Mouse (Mus musculus): ENCODE results near the gene St3gal2.
"Not testable (repeated sequence)": the region's sequence is repeated elsewhere in the genome, so short reads cannot be mapped to it uniquely, and the experiment has no call there.

The St3gal2 gene

GRCm38 (mm10) chr8:110941453-110941948 lies 21.8 kb downstream of the St3gal2 start:
- in situ Hi-C loops (cut with MboI, MseI): loop anchor here in 1 of 2 experiments (10.0 kb wide), 1 partner anchor 903 kb away; no protein-coding TSS in a partner anchor

- in situ Hi-C loops (cut with MboI, MseI): loop anchor here in 1 of 2 experiments (10.0 kb wide), 1 partner anchor 900 kb away; no protein-coding TSS in a partner anchor
Measured at GRCm38 (mm10) chr8:110944276-110944876, 24.7 kb downstream of the St3gal2 start.

- in situ Hi-C loops (cut with MboI, MseI): loop anchor here in 1 of 2 experiments (10.0 kb wide), 1 partner anchor 899 kb away; no protein-coding TSS in a partner anchor
Measured at GRCm38 (mm10) chr8:110945716-110946115, 26.0 kb downstream of the St3gal2 start.

GRCm38 (mm10) chr8:110950065-110950484 lies 30.4 kb downstream of the St3gal2 start:
- in situ Hi-C loops (cut with MboI, MseI): no loop called here

DNA sequence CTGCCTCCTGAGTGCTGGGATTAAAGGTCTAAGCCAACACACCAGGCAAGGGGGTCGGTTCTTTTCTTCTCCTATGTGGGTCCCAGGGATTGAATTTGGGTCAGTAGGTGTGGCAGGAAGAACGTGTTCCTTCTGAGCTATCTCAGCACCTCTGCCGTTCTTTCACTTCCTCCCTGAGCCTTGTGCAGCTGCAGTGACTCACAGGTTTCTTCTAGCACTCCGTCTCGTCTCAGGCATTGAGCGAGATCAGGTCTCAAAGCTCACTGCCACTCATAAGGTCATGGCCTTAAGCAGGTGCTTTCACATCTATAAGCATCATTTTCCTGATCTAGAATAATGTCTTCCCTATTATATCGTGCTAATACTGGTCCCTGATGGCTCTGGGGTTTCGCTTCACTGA lies 35.1 kb downstream of the St3gal2 start:
- in situ Hi-C loops (cut with MboI, MseI): loop anchor here in 1 of 2 experiments (5.0 kb wide), 1 partner anchor 32 kb away; no protein-coding TSS in a partner anchor

- in situ Hi-C loops (cut with MboI, MseI): loop anchor here in 1 of 2 experiments (5.0 kb wide), 1 partner anchor 35 kb away; no protein-coding TSS in a partner anchor
Measured at GRCm38 (mm10) chr8:110956619-110957450, 37.1 kb downstream of the St3gal2 start.

DNA sequence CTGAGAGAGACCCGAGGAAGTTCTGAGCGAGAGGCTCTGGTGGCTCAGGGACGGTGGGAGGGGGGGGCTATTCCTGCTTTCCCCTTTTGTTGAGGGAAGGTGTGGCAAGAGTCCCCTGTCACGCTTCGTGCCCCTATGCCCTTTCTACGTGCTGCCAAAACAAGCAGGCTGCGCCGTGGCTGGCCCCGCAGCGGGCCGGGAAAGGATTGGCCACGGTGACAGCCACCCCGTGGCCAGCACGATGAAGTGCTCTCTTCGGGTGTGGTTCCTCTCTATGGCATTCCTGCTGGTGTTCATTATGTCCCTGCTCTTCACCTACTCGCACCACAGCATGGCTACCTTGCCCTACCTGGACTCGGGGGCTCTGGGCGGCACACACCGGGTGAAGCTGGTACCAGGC lies 37.7 kb downstream of the St3gal2 start:
- in situ Hi-C loops (cut with MboI, MseI): loop anchor here in 1 of 2 experiments (5.0 kb wide), 1 partner anchor 35 kb away; no protein-coding TSS in a partner anchor

DNA sequence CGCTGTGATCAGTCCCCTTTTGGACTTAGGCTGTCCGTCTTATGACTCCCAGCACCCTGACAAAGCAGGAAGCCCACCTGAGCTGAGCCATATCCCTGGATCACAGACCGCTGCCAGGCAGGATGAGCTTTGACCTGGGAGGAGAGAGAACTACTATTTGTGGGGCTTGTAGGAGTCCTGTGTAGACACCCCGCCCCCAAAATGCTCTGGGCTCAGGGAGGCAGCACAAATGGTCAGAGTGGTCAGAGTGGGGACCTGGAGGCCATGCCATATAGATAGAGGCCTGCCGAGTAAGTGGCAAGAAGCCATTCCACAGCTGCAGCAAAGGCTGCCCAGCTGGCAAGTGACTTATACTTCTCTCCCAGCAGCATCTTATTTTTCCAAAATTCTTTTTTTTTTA lies 38.4 kb downstream of the St3gal2 start:
- in situ Hi-C loops (cut with MboI, MseI): loop anchor here in 1 of 2 experiments (5.0 kb wide), 1 partner anchor 36 kb away; no protein-coding TSS in a partner anchor

GRCm38 (mm10) chr8:110958553-110958952 lies 38.8 kb downstream of the St3gal2 start:
- in situ Hi-C loops (cut with MboI, MseI): loop anchor here in 1 of 2 experiments (5.0 kb wide), 1 partner anchor 36 kb away; no protein-coding TSS in a partner anchor

DNA sequence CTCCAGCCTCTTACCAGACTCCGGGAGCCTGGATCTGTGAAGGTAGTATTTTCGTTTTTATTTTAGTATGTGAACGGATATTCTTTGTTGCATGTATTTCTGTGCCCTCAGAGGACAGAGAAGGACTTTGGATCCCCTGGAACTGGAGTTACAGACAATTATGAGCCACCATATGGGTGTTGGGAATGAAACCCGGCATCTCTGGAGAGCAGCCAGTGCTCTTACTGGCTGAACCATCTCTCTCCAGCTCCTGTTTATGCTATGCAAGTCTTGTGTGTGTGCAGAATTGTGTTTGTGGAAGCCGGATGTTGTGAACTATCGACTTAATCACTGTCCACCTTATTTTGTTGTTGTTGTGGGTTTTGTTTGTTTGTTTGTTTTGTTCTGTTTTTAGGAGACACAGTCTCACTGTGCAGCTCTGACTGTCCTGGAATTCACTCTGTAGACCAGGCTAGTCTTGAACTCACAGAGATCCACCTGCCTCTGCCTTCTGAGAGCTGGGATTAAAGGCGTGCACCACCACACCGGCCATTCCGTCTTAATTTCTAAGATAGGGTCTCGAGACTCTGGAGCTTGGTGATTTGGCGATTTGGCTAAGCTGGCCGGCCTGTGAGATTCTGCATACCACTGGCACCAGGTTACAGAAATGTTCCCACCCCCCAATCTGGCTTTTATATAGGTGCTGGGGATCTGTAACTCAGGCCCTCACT lies 39.5 kb downstream of the St3gal2 start:
- in situ Hi-C loops (cut with MboI, MseI): loop anchor here in 1 of 2 experiments (5.0 kb wide), 1 partner anchor 37 kb away; no protein-coding TSS in a partner anchor

DNA sequence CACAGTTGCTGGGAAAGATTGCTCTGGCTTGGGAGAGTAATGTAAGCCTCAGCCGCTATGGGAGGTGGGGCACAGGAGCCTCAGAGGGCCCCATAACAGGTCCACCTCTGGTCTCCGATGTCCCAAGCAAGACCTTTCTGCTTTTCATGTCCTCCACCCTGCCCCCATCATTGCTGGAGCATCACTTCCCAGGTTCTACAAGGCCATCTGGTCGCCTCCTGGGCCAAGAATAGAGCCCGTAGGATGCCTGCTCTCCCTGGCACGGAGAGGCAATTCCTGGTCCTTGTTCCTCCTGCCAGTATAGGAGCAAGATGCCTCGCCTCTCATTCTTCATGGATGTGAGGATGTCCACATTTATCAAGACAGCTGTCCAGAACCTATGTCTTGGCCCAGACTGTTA lies 40.2 kb downstream of the St3gal2 start:
- in situ Hi-C loops (cut with MboI, MseI): loop anchor here in 1 of 2 experiments (5.0 kb wide), 1 partner anchor 38 kb away; no protein-coding TSS in a partner anchor

DNA sequence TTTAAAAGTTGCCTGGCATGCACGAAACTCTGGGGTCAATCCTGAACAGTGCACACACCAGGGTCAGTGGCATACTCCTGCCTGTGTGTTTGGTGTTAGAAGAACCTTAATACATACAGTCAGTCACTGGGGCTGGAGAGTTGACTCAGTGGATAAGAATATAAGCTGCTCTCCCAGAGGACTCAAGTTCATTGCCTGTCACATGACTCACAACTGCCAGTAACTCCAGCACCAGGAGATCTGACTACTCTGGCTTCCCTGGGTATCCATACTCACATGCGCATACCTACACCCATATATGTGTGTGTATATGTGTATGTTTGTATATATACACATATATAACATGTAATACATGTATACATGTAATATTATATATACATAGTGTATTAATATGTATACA lies 43.3 kb downstream of the St3gal2 start:
- in situ Hi-C loops (cut with MboI, MseI): no loop called here

GRCm38 (mm10) chr8:110964666-110965065 lies 44.9 kb downstream of the St3gal2 start:
- in situ Hi-C loops (cut with MboI, MseI): no loop called here

- in situ Hi-C loops (cut with MboI, MseI): no loop called here
Measured at GRCm38 (mm10) chr8:110965594-110965993, 45.9 kb downstream of the St3gal2 start.

- in situ Hi-C loops (cut with MboI, MseI): no loop called here
Measured at GRCm38 (mm10) chr8:110966586-110966985, 46.9 kb downstream of the St3gal2 start.

DNA sequence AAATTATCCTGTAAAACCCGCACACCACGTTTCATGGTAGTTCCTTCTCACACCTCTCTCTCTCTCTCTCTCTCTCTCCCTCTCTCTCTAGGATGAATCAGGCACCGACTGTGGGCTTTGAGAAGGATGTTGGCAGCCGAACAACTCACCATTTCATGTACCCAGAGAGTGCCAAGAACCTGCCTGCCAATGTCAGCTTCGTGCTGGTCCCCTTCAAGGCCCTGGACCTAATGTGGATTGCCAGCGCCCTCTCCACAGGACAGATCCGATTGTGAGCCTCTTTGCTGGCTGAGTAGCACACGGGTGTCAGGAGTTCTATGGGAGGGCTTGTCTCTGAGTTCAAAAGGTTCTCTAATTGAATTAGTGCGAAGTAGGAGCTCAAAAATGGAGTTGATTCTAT lies 47.6 kb downstream of the St3gal2 start:
- in situ Hi-C loops (cut with MboI, MseI): no loop called here

DNA sequence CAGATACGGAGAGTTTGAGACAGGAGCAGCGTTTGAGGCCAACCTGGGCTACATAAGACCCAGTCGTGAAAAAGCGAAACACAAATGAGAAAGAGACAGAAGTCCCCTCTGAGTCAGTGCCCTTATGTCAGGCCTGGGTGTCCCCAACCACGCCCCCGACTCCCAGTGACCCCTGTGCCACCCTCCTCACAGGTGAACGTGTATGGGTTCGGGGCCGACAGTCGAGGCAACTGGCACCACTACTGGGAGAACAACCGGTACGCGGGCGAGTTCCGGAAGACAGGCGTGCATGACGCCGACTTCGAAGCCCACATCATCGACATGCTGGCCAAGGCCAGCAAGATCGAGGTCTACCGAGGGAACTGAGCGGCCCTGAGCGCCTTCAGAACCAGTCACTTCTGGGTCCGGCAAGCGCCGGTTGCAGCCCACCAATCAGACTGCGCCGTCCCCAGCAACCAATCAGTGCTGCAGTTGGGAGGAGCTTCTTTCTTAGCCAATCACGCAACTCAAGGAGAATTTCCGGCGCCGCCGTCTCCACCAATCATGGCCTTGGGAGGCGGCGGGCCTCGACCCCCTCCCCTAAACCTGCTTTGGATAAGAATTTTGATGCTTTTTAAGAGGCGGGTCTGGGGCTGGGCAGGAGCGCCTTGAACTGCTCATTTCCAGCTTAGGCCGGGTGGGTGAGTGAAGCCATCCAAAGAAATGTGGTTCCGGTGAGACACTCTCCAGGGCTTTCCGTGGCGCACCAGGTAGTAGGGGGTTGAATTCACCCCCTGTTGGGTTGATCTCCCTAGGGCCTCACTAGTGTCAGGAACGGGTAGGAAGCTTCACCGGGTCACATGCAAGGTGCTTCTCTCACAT lies 50.4 kb downstream of the St3gal2 start:
- in situ Hi-C loops (cut with MboI, MseI): no loop called here

- in situ Hi-C loops (cut with MboI, MseI): not testable (repeated sequence)
Measured at GRCm38 (mm10) chr8:110976532-110976931, 56.8 kb downstream of the St3gal2 start.

GRCm38 (mm10) chr8:110977987-110978386 lies 58.3 kb downstream of the St3gal2 start:
- in situ Hi-C loops (cut with MboI, MseI): not testable (repeated sequence)

GRCm38 (mm10) chr8:110981304-110981703 lies 61.6 kb downstream of the St3gal2 start:
- in situ Hi-C loops (cut with MboI, MseI): no loop called here

Data from T-helper 17 cell (primary cell).